Mouse (Mus musculus) lung, postnatal 0 days (tissue): ENCODE results near the gene Dlg2.

Source experiments
- CTCF ChIP-seq: IDR thresholded peaks from 2 replicates; pipeline ENCODE4 v1.5.1; 2016; ENCODE audit warnings: antibody characterized with exemption, mild to moderate bottlenecking
- EP300 ChIP-seq: IDR thresholded peaks from 2 replicates; pipeline ENCODE4 v1.6.1; 2016; ENCODE audit warnings: antibody characterized with exemption, mild to moderate bottlenecking, control low read depth

DNA sequence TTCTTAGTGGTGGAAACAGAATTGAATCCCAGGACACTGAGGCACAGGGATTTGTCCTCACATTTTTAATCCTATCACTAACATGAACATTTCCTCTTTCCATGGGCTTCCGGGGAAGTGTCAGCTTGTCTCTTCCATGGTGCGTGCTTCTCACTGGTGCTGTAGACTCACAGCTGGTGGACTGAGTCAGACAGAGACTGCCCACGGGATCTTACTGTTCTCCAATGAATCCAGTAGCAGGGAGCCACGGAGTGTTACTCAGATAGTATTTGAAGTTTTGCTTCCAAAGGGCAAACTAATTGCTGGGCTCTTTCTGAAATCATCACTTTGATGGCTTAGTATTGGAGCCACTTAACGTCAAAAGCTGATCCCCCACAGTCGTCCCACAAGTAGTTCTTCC, 963.9 kb downstream of the Dlg2 start:
- TF ChIP-seq CTCF = no peak
- no peak for TF ChIP-seq EP300
